Mouse (Mus musculus): ENCODE data around the gene Spryd4.
A peak's percentile ranks its signal among the peaks of the same experiment; 100 is the strongest.
"Not testable (repeated sequence)": the region's sequence is repeated elsewhere in the genome, so short reads cannot be mapped to it uniquely, and the experiment has no call there.

Gene Spryd4

DNA sequence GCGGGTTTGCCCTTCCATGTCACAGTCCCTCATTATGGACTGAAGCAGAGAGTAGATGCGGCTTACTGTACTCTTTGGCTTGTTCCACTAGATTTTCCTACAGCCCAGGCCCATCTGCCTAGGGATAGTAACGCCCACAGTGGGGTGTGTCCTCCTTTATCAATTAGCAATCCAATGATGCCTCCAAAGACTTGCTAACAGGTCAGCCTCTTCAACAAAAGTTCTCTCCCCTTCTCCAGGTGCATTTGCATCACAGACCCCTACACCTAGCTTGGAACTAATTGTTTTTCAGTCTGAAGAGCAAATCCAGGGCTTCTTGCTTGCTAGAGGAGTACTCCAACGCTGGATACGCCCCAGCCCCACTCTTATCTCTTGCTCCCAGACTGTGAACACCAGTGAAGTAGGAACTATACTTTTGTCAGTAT is 24.4 kb downstream of the Spryd4 start:
- no peak for DNase-seq (ENCODE audit: low read depth)

DNA sequence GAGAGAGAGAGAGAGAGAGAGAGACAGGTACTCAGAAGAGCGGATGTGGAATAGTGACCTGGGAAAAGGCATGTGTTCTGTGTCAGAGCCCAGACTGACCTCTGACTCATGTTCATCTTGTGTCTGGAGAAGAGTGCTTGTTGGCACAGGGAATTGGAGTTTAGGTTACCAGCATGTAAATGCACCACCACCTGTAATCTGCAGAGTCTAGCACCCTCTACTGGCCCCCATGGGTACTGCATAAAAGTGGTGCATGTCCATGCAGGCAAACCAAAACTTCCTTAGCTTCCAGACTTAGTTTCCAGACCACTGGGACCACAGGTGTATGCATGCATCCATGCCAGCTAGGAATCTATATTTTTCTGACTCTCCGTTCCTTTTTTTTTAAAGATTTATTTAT is 25.6 kb downstream of the Spryd4 start:
- peak; percentile 93 for DNase-seq (ENCODE audit: low read depth)

DNA sequence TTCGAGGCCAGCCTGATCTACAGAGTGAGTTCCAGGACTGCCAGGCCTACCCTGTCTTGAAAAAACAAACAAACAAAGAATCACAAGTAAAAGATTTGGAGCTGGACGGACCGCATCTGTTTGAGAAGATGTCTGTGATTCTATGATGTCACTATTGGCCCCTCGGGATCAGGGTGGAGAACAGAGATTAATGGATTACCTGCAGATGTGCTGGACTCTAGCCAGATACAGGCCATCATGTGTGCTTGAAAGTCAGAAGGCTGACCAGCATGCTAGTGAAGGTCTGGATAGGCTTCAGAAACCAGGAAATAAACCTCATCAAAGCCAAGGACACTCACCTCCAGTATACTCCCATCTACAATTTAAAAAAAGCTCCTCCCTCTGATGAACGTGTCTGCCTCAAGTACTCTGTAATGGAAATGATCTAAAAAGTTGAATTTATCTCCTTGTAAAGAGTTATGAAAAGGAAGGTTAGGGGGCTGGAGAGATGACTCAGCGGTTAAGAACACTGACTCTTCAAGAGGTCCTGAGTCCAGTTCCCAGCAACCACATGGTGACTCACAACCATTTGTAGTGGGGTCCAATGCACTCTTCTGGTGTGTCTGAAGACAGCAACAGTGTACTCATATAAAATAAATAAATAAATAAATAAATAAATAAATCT is 26.2 kb downstream of the Spryd4 start:
- DNase-seq (ENCODE audit: low read depth) = peak; percentile 70

DNA sequence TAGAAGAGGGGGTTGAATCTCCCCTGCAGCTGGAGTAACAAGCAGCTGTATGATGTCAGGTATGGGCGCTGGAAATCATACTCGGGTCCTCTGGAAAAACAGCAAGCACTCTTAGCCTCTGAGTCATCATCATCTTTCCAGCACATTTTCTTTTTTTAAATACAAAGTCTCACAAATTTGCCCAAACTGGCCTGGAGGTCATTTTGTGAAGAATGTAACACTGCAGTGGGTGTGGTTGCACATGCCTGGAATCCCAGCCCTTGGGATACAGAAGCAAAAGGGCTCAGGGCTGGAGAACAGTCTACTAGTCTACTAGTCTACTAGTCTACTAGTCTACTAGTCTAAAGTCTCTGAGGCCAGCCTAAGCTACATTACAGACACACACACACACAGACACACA is 27.3 kb downstream of the Spryd4 start:
- DNase-seq (ENCODE audit: low read depth) = no peak

DNA sequence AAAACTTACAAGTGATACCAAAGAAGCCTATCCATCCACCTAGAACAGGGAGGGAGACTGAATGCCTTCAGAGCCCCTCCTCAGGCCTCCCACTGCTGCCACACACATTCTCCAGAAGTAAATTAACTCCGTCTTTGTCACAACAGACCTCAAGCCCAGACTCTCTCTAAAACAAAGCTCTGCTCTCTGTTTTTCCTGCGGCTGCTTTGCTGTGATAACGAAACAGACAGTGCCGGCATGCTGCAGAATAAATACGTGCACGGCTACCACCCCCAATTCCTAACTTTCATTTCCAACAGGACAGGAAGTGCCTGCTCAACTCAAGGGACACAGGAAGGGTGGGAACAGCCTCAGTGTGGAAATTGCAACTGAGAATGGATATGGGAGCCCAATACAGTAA is 31.6 kb downstream of the Spryd4 start, which contains the start of gene Rbms2:
Gene Rbms2 (minus strand): TSS at position 309 of the 400 bp plus-strand sequence.
- no peak for DNase-seq (ENCODE audit: low read depth)

DNA sequence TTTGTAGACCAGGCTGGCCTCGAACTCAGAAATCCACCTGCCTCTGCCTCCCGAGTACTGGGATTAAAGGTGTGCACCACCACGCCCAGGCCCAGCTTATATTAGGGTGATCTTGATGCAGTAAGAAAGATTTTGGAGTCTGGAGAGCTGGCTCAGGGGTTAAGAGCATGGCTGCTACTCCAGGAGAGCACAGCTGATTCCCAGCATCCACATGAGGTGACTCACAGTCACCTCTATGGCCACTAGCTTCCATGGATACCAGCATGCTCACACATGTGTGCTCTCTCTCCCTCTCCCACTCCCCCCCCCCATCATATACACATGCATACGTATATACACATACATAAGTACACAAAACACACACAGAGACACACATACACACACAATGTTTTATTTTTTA is 34.3 kb downstream of the Spryd4 start:
- no peak for DNase-seq (ENCODE audit: low read depth)

DNA sequence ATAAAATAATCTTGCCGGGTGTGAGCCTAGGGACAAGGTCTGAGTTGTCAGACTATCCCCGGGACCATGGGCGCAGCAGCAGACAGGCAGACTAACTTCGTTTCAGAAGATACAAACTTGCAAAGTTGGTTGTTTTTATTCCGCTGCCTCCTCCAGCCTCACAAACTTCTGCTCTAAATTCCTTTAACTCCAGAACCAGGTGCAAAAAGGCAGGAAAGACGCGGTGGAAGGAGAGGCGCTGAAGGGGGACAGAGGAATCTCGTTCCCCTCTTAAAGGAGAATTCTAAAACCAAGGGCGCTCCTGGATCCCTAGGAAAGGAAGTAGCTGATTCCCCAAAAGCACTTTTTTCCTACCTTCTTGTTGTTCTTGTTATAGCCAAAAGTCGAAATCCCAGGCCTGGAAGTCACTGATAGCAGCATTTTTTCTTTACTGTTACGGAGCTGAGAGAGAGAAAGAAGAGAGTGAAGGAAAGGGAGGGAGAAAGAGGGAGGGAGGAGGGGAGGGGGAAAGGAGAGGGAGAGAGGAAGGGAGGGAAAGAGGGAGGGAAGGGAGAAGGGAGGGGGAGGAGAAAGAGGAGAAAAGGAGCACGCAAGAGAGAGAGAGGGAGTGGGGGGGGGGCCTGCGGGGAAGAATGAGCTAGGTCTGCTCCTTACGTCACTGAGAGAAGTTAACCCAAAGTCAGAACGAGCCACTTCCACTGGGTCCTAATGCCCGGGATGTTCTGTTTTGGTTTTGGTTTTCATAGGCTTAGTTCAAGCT is 35.4 kb downstream of the Spryd4 start:
- peak; percentile 90 for DNase-seq (ENCODE audit: low read depth)

DNA sequence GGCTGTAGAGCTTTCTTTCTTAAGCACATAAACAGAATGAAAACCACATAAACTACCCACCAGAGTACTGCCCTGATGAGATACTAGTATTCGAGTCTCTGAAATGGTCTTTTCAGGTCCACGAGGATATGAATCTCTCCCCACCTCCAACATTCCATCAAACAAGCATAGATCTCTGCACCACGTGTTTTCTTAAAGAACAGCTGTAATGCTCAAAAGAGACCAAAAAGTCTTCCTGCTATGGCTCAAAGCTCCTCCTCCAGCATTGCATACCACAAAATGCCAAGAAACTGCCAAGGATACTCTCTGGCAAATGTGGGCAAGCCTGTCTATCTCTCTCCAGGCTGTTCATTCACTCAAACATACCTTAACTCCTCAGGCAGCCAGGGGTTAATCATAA is 36.3 kb downstream of the Spryd4 start:
- DNase-seq (ENCODE audit: low read depth) = peak; percentile 28

DNA sequence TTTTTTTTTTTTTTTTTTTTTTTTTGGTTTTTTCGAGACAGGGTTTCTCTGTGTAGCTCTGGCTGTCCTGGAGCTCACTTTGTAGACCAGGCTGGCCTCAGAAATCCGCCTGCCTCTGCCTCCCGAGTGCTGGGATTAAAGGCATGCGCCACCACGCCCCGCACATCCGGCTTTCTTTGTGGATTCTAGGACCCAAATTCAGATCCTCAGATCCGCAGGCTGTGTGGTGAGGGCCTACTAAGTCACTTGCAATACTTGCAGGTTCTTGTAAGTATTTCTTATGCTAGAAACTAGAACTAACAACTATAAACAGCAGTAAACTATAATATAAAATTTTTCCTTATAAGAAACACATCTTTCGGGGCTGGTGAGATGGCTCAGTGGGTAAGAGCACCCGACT is 40.3 kb downstream of the Spryd4 start:
- not testable (repeated sequence) for DNase-seq (ENCODE audit: low read depth)

DNA sequence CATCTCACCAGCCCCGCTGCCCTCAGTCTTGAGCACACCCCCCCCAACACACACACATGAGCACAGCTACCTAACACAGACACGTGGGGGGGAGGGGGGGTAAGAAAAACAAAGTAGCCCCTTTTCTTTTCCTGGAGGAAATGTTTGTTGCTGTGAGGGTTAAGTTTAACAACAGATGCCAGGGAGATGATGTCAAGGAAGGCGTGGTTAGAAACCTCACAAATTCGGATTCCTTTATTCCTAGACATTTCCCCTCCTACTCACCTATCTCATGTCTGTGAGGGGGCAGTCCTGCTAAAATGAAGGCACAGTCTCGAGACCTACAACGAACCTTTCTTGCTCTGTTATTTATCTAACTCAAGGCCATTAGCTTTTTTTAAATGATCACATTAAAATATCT is 44.5 kb downstream of the Spryd4 start:
- DNase-seq (ENCODE audit: low read depth) = no peak

DNA sequence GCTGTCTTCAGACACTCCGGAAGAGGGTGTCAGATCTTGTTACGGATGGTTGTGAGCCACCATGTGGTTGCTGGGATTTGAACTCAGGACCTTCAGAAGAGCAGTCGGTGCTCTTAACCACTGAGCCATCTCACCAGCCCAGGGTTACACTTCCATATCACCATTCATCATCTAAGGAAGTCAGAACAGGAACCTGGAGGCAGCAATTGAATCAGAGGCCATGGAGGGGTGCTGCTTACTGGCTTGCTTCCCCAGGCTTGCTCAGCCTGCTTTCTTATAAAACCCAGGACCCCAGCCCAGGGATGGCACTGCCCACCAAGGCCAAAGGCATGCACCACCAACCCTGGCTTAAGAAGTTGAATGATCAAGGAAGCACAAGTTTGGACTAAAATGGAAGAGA is 45.9 kb downstream of the Spryd4 start:
- not testable (repeated sequence) for DNase-seq (ENCODE audit: low read depth)

Data from 416B (cell line).